Mouse (Mus musculus) forebrain, embryonic 16.5 days (tissue): Measurements from ENCODE around the gene Medag. TPM values are rescaled to one million over a fixed set of nuclear protein-coding genes. Genes with fewer than 3 reads are reported as not detected.

Experiments
- ATAC-seq: fragments of 200-750 bp; cut with Nextera tagmentation; 2 replicates; pipeline ENCODE4 v1.8.0; 2017; ENCODE audit warnings: mild to moderate bottlenecking, moderate library complexity
- H3K27ac ChIP-seq: fragments of 300-500 bp; sonication (generic); 2 replicates; pipeline ENCODE4 v1.5.1; 2014; ENCODE audit warnings: low read length, control low read depth
- H3K27me3 ChIP-seq: fragments of 300-500 bp; sonication (generic); replicated peaks from 2 replicates; pipeline ENCODE4 v1.6.1; 2014; ENCODE audit warnings: low read length; ENCODE audit not compliant: control insufficient read depth, insufficient read depth
- H3K36me3 ChIP-seq: fragments of 300-500 bp; sonication (generic); 2 replicates; pipeline ENCODE4 v1.6.1; 2014; ENCODE audit not compliant: control insufficient read depth, insufficient read depth
- H3K4me1 ChIP-seq: fragments of 300-500 bp; sonication (generic); replicated peaks from 2 replicates; pipeline ENCODE4 v1.6.1; 2014; ENCODE audit warnings: low read length; ENCODE audit not compliant: control insufficient read depth, insufficient read depth
- H3K4me2 ChIP-seq: fragments of 300-500 bp; sonication (generic); 2 replicates; pipeline ENCODE4 v1.6.1; 2014; ENCODE audit warnings: mild to moderate bottlenecking, low read length, control low read depth
- H3K4me3 ChIP-seq: fragments of 300-500 bp; sonication (generic); replicated peaks from 2 replicates; pipeline ENCODE4 v1.5.1; 2014; ENCODE audit warnings: mild to moderate bottlenecking, low read length, control low read depth
- H3K9ac ChIP-seq: fragments of 300-500 bp; sonication (generic); replicated peaks from 2 replicates; pipeline ENCODE4 v1.6.1; 2014; ENCODE audit warnings: low read depth, low read length, control low read depth
- H3K9me3 ChIP-seq: fragments of 300-500 bp; sonication (generic); 2 replicates; pipeline ENCODE4 v1.6.1; 2016; ENCODE audit warnings: low read length; ENCODE audit not compliant: control insufficient read depth
- WGBS: fragments of 180-500 bp; shearing (Covaris S2); extraction: QIAGEN DNeasy Blood & Tissue Kit; methylation state at CpG from one replicate; pipeline ENCODE4 v1.1.7; 2014; 5-methylcytosine and 5-hydroxymethylcytosine counted together
- polyA plus RNA-seq: library from polyadenylated mRNA; unstranded; fragments of >200 nt; fragmentation: Nextera tagmentation; extraction: Ambion mirVana; gene quantifications from 2 replicates; pipeline ENCODE4 v1.2.1, GENCODE M21; 2015

Medag gene
- polyA plus RNA-seq, 1 experiment from 2014 or later = 1.7 TPM

DNA sequence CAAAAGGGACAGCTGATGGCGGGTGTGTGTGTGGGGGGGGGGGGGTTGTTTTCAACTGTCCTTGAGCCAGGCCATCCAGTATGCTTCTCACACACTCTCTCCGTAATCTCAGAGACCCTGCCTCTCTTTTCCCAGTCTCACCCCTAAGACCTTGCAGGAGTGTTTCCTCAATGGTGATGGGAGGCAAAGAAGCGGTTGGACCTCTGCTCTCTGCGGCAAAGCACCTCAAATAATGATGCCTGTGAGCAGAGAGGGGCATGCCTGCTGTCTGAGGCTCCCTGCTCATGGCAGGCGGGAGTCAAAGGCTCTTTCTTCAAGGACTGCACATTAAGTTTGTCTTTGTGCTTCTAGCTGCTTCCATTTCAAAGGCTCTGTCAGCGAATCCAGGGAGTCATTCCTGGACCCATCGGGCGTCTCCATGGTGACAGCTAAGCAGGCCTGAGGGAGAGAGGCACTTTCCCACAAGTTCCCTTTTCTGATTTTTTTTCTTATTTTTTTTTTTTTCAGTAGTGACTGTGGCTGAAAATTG lies 31.1 kb upstream of the Medag start:
- H3K4me3 ChIP-seq = no peak overlapping the region
- ATAC-seq = peak; percentile 74
- H3K27me3 ChIP-seq = no peaks in the 10 kb centered on the region
- H3K9me3 ChIP-seq = peaks cover 3% of the 10 kb centered on the region; the same call in 1 of the 2 replicates
- 0 out of 2 replicates have a peak overlapping the region, but pooled peaks have one; percentile 32 for H3K9ac ChIP-seq
- WGBS = 8% methylated on average over 8 of the region's 8 CpGs
- no peak overlapping the region for H3K4me2 ChIP-seq
- peak overlapping the region; percentile 78 for H3K27ac ChIP-seq
- no peaks in the 10 kb centered on the region for H3K36me3 ChIP-seq
- H3K4me1 ChIP-seq = peaks cover 38% of the 10 kb centered on the region

DNA sequence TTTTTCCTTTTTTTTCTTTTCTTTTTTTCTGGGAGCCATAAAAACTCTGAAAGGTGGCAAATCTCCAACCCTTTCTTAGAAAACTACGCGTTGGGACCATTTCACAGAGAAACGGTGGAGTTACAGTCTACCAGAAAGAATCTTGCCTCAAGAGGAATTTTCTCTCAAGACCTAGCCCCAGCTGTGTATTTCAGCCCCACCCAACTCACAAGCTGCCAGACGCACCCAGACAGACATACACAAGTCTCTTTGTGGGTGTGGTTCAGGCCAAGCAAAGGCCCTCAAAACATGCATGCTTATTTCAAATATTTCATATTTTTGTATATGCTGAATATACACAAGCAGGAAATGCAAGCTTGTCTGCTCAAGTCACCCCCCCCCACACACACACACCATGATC lies 29.6 kb upstream of the Medag start:
- H3K4me2 ChIP-seq = no peak overlapping the region
- H3K9me3 ChIP-seq = peaks cover 3% of the 10 kb centered on the region; the same call in 1 of the 2 replicates
- no peak overlapping the region for H3K9ac ChIP-seq
- WGBS = 85% methylated on average over 4 of the region's 4 CpGs
- ATAC-seq = no peak
- no peaks in the 10 kb centered on the region for H3K36me3 ChIP-seq
- no peak overlapping the region for H3K27ac ChIP-seq
- H3K27me3 ChIP-seq = no peaks in the 10 kb centered on the region
- no peak overlapping the region for H3K4me3 ChIP-seq
- H3K4me1 ChIP-seq = peaks cover 30% of the 10 kb centered on the region

DNA sequence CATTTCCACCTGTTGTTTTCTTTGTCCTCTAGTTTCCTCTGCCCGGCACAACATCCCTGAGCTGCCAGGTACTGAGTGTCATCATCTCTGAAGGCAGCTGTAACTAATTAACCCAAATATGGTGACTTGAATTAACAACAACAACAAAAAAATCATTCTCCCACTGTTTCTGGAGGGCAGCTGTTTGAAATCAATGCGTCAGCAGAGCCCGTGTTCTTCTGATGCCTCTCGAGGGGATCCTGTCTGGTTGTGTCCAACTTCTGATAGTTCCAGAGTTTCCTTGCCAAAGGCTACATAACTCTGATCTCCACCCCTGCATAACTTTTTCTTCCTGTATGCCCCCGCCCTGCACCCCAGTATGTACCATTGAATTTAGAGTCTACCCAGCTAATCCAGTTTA lies 28.9 kb upstream of the Medag start:
- WGBS = 92% methylated on average over 5 of the region's 5 CpGs
- ATAC-seq = no peak
- Histone ChIP-seq H3K4me1 (peaks cover 24% of the 10 kb centered on the region), H3K4me3 (no peak overlapping the region), H3K36me3 (no peaks in the 10 kb centered on the region), H3K9me3 (peaks cover 3% of the 10 kb centered on the region; the same call in 1 of the 2 replicates), H3K27ac (no peak overlapping the region), H3K9ac (no peak overlapping the region), H3K27me3 (no peaks in the 10 kb centered on the region), H3K4me2 (no peak overlapping the region)

DNA sequence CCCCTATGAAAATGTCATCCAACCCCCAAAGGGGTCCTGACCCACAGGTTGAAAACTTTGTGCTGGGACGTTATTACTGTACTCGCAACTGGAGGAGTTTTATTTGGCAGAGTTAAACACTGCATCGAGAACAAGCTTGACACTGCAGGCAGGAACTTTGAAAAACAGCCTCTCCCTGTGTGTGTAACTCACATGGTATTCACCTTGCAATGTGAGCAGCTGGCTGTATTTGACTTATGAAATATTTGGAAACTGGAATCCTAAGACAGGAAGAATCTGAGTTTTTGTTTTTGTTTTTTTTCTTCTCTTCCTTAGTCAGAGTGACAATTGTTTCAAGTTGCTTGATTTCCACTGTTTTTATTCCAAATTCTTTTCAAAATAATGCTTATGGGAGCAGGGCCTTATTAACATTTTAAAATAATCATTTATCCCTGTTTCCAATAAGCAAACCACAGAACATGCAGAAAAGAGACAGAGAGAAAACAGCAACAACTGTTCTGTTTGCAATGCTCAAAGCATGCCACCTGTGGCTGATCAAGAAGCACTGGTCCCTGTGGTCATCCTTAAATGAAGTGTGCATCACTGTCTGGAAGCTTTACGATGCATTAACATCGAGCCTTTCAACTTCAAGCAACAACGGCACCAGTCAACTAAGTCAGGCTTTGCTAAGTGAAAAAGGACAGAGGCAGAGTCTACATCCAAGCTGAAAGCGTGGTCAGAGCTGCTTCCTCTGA lies 26.2 kb upstream of the Medag start:
- H3K27me3 ChIP-seq = no peaks in the 10 kb centered on the region
- H3K4me2 ChIP-seq = no peak overlapping the region
- peaks cover 3% of the 10 kb centered on the region; the same call in 1 of the 2 replicates for H3K9me3 ChIP-seq
- ATAC-seq = no peak
- 91% methylated on average over 7 of the region's 7 CpGs for WGBS
- peaks cover 9% of the 10 kb centered on the region for H3K4me1 ChIP-seq
- H3K4me3 ChIP-seq = no peak overlapping the region
- no peak overlapping the region for H3K27ac ChIP-seq
- no peaks in the 10 kb centered on the region for H3K36me3 ChIP-seq
- H3K9ac ChIP-seq = no peak overlapping the region

DNA sequence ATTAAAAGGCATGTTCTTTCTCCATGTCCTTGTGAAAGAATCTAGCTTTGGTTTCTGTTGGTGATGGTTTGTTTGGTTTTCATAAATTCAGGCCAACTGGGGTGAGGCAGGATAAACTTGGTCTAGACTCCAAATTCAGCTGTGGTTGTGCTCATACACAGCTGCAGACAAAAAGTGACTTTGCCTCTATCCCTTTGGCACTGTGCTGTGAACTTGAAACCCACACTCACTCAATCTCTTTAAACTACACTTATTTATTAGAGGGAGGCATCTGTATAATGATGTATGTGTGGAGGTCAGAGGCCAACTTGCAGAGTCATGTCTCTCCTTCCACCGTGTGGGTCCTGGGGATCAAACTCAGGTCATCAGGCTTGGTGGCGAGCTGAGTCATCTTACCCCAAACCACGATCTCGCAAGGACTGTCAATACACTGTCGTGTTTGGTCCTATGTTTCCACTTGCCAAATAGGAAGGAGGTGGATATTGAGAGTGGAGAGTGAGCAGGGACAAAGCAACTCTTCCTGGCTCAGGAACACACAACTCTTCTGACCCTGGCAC lies 25.2 kb upstream of the Medag start:
- no peak overlapping the region for H3K27ac ChIP-seq
- no peaks in the 10 kb centered on the region for H3K27me3 ChIP-seq
- H3K4me1 ChIP-seq = no peaks in the 10 kb centered on the region
- ATAC-seq = no peak
- no peak overlapping the region for H3K4me2 ChIP-seq
- no peak overlapping the region for H3K4me3 ChIP-seq
- no peak overlapping the region for H3K9ac ChIP-seq
- H3K9me3 ChIP-seq = peaks cover 3% of the 10 kb centered on the region; the same call in 1 of the 2 replicates
- H3K36me3 ChIP-seq = no peaks in the 10 kb centered on the region
- 86% methylated on average over 5 of the region's 5 CpGs for WGBS

DNA sequence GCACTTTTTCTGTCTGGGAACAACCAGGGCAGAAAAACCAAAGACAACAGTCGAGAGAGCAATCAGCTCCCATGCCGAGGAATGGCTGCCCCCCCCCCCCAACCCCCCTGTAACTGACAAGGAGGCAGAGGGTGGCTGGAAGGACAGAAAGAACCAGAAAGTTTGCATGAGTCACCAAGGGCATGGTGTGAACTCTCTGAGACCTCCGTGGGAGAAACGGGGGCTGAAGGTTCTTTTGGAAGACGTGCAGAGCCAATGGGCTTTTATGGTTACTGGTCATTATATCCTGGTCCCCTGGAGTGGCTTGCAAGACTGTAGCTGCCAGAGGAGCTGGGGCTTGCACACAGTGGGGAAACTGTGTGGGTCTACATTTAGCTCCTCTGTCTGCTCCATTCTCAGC lies 22.6 kb upstream of the Medag start:
- Histone ChIP-seq H3K4me2 (no peak overlapping the region), H3K4me3 (no peak overlapping the region), H3K9me3 (no peaks in the 10 kb centered on the region), H3K27me3 (no peaks in the 10 kb centered on the region), H3K27ac (no peak overlapping the region), H3K36me3 (no peaks in the 10 kb centered on the region), H3K4me1 (no peaks in the 10 kb centered on the region), H3K9ac (no peak overlapping the region)
- ATAC-seq = no peak
- 88% methylated on average over 5 of the region's 5 CpGs for WGBS

DNA sequence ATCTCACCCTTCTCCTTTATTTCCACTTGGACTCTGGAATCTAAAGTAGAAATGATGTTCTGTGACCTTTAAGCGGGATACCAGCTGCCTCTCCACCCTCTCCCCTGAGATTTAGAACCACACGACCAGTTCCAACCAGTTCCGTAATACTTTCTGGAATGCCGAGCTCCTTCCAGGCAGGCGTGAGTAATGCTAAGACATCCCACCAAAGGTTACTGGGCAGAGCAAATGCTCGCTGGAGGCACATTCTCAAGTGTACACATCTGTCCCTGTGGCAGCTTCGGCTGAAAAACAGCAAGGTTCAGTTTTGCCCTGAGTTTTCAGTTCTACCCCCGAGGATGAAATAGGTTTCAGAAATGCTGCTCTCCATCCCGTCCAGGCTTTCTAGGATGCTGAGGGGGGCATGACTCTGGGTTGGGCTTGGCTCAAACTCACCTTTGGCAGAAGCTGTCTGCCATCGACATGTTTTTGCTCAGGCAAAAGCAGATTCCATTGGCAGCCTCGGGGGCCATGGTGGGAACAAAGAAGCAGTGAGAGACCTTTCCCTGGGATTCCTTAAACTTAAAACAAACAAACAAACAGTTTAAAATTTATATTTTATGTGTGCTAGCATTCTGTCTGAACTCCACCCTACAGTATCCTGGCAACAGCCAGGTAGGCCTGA lies 21.9 kb upstream of the Medag start:
- no peak overlapping the region for H3K27ac ChIP-seq
- H3K27me3 ChIP-seq = no peaks in the 10 kb centered on the region
- H3K9me3 ChIP-seq = no peaks in the 10 kb centered on the region
- H3K9ac ChIP-seq = no peak overlapping the region
- no peaks in the 10 kb centered on the region for H3K4me1 ChIP-seq
- no peak for ATAC-seq
- 70% methylated on average over 11 of the region's 11 CpGs for WGBS
- no peak overlapping the region for H3K4me3 ChIP-seq
- H3K4me2 ChIP-seq = no peak overlapping the region
- no peaks in the 10 kb centered on the region for H3K36me3 ChIP-seq

DNA sequence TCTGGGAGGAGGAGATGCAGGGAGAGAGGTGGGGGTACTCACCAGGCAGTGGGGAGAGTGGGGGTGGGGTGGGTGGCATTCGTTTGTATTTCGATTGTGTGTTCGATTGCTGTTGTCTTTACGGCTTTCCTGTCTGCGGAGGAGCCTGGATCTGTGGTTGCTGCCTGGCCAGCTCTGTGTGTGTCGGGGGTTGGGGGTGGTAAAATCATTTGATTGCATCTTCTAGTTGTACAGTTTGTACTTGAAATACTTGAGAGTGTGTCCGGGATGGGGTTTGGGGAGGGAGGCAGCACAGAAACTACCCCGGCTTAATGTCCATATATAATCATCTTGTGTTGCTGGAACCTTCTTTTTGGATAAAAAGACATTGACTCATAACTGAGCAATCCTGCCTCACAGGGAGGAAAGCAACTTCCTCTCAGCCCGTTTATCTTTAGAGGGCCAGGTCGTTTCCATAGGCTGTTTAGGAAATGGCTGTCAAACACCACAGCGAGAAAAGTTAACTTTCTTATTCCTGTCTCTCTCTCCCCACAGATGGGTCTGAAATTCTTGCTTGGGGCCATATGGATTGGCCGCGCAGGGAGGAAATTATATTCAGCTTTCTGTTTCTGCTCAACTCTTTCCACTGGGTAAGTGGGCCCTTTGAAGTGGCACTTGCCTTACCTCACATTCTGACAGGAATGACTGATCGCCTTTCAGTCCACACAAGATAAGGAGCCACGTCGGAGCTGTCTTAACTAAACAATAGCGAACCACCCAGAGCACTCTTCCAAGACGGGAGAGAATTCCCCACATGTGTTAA lies 19.8 kb upstream of the Medag start:
- 73% methylated on average over 18 of the region's 18 CpGs for WGBS
- H3K4me2 ChIP-seq = no peak overlapping the region

More for the DNA sequence above, 19.8 kb upstream of the Medag start:
- Histone ChIP-seq H3K27me3 (no peaks in the 10 kb centered on the region), H3K9ac (no peak overlapping the region), H3K36me3 (no peaks in the 10 kb centered on the region), H3K27ac (no peak overlapping the region), H3K4me1 (no peaks in the 10 kb centered on the region), H3K4me3 (no peak overlapping the region), H3K9me3 (no peaks in the 10 kb centered on the region)
- no peak for ATAC-seq
